Comparison of ENCODE assay signal across 19 mouse cellular contexts in genomic region chr12:99643016-99643415, GRCm38 (mm10).
"Had no signal": no experiment of that assay in that cellular context is flagged by ENCODE, and none has a peak within 500 bp of the region (broad histone marks: within the 10 kb centered on the region; RNA-seq: fewer than 3 reads in every experiment).

No protein-coding gene starts in this region.

- H3K9me3 ChIP-seq: stomach, embryonic 15.5 days had no signal

- DNase-seq: kidney, adult 8-10 months; kidney, postnatal 10 days; kidney, postnatal 36 days; layer of hippocampus, postnatal 36 days; liver, embryonic 13.5 days; lung, adult 2 months; lung, postnatal 14 days; lung, postnatal 4 days; retina, postnatal 1 day; right cerebral cortex, postnatal 25 days; thymus, adult 18-20 months; thymus, postnatal 36 days had no signal

- H3K27me3 ChIP-seq: liver, embryonic 13.5 days; neural tube, embryonic 13.5 days; stomach, embryonic 15.5 days had no signal

- H3K4me2 ChIP-seq: kidney, embryonic 15.5 days; liver, embryonic 13.5 days; midbrain, embryonic 12.5 days; neural tube, embryonic 13.5 days; stomach, embryonic 15.5 days had no signal

- H3K36me3 ChIP-seq: kidney, embryonic 15.5 days; liver, embryonic 13.5 days; midbrain, embryonic 12.5 days; neural tube, embryonic 13.5 days; stomach, embryonic 15.5 days had no signal

- H3K4me3 ChIP-seq: kidney, embryonic 15.5 days; left cerebral cortex, adult 2 months; liver, embryonic 13.5 days; midbrain, embryonic 12.5 days; myocyte; neural tube, embryonic 13.5 days; stomach, embryonic 15.5 days had no signal

- H3K9ac ChIP-seq: kidney, embryonic 15.5 days; liver, embryonic 13.5 days; midbrain, embryonic 12.5 days; neural tube, embryonic 13.5 days; stomach, embryonic 15.5 days had no signal

- H3K27ac ChIP-seq: kidney, embryonic 15.5 days; left cerebral cortex, adult 2 months; liver, embryonic 13.5 days; midbrain, embryonic 12.5 days; neural tube, embryonic 13.5 days; stomach, embryonic 15.5 days had no signal

- ATAC-seq: midbrain, embryonic 16.5 days had no signal

- H3K4me1 ChIP-seq: liver, embryonic 13.5 days had no signal
